Mouse (Mus musculus): Measurements from ENCODE around the gene Ankfy1. TPM values are rescaled to one million over a fixed set of nuclear protein-coding genes. Genes with fewer than 3 reads are reported as not detected.
A peak's percentile ranks its signal among the peaks of the same experiment; 100 is the strongest.

Gene Ankfy1
- 29.5 and 32.3 TPM in 2 replicates for polyA plus RNA-seq (2015; fragmentation: Nextera tagmentation; extraction: Ambion mirVana)

DNA sequence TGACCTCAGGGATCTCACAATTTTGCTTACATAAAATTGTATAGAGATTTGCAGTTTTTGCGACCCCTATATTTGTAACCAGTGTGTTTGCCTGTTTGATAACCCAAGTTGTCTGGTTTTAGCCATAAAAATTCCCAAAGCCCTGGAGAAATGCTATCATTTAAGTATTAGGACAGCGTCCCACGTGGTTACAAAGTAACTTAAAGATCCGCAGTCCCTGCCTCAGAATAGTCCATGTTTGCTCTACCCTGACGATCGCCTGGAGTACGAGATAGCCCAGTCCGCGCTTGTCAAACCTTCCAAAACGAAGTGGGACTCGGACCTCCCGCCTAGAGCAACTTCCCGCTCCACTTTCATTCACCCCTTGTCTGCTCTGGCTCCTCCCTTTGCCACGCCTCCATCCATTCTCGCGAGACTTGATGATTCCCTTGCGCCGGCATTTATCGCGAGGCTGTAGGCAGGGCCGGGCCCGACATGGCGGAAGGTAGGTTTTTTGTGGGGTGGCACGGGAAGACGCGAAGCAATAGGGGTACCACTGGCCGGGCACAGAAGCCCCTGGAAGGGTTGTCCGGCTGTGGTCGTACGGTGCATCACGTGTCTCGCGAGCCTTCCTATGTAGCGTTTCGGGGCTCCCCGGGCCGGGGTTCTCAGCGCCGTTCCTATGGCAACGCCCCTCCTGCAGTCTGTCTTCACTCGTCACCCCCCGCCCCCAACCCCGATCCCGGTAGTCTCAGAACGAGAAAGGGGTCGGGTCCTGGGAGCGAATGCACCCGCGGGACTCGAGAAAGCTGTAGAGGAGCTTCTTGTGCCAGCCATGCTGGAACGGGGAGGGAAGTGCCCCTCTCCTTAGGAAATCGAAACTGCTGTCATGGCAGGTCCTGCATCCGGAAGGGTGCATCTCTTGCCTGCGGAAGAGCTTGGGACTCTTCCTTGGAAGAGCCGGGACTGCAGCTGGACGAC, at the start of gene Ankfy1:
TSS of gene Ankfy1 (plus strand) at position 456 of the 960 bp plus-strand sequence.
- Histone ChIP-seq H3K9ac (ENCODE audit: low read depth, low read length) (peak within 1 kb of the TSS; percentile 86), H3K4me2 (ENCODE audit: low read length) (peak within 1 kb of the TSS; percentile 83), H3K9me3 (replicated peaks; ENCODE audit: control insufficient read depth, low read length, poor library complexity, severe bottlenecking) (no peaks in the 10 kb centered on the region), H3K4me1 (ENCODE audit: control insufficient read depth, insufficient read depth, low read length) (peaks cover 31% of the 10 kb centered on the region), H3K4me3 (ENCODE audit: low read depth, low read length) (peak within 1 kb of the TSS; percentile 86), H3K27me3 (ENCODE audit: control insufficient read depth, insufficient read depth, low read depth, low read length) (no peaks in the 10 kb centered on the region), H3K27ac (ENCODE audit: low read length) (peak within 1 kb of the TSS; percentile 91), H3K36me3 (ENCODE audit: control insufficient read depth, insufficient read depth, low read length) (no peaks in the 10 kb centered on the region)
- peak; percentile 97 for ATAC-seq
- under 1% methylated on average over 56 of the region's 56 CpGs for WGBS

DNA sequence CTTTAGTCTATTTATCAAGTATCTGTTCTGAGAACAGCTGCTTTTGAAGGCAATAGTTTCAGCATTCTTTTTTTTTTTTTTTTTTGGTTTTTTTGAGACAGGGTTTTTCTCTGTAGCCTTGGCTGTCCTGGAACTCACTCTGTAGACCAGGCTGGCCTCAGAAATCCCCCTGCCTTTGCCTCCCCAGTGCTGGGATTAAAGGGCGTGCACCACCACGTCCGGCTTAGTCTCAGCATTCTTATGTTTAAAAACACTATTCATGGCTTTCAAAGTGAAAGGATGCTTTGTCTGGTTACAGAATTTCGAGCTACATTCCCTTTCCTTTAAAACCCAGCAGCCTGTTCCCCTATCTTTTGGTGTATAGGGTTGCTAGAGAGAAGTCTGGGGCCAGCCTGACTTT, 47.1 kb upstream of the Ankfy1 start:
- Histone ChIP-seq H3K4me2 (ENCODE audit: low read length) (no peak overlapping the region), H3K27ac (ENCODE audit: low read length) (no peak overlapping the region), H3K9me3 (replicated peaks; ENCODE audit: control insufficient read depth, low read length, poor library complexity, severe bottlenecking) (no peaks in the 10 kb centered on the region), H3K9ac (ENCODE audit: low read depth, low read length) (no peak overlapping the region), H3K36me3 (ENCODE audit: control insufficient read depth, insufficient read depth, low read length) (no peaks in the 10 kb centered on the region), H3K4me1 (ENCODE audit: control insufficient read depth, insufficient read depth, low read length) (no peaks in the 10 kb centered on the region), H3K4me3 (ENCODE audit: low read depth, low read length) (no peak overlapping the region), H3K27me3 (ENCODE audit: control insufficient read depth, insufficient read depth, low read depth, low read length) (no peaks in the 10 kb centered on the region)
- ATAC-seq: no peak
- 14% methylated on average over 4 of the region's 4 CpGs for WGBS

DNA sequence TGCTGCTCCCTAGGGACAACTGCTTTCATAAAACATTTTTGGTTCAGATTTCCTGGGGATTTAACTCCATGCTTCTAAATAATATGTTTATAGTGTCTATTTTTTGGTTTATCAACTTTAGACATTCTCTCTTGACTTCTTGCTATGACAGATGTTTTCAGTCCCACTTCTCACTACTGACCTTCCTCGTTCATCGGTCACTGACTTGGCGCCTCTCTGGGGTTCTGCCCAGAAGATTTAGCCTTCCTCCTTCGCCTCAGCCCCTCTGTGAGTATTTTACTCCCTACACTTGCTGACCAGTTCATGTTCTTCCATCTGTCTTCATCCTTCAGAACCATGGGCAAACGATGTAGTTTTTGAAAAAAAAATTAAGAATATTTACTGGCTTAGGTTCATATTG, 44.4 kb upstream of the Ankfy1 start:
- no peak for ATAC-seq
- Histone ChIP-seq H3K9ac (ENCODE audit: low read depth, low read length) (no peak overlapping the region), H3K27ac (ENCODE audit: low read length) (no peak overlapping the region), H3K9me3 (replicated peaks; ENCODE audit: control insufficient read depth, low read length, poor library complexity, severe bottlenecking) (no peaks in the 10 kb centered on the region), H3K4me1 (ENCODE audit: control insufficient read depth, insufficient read depth, low read length) (no peaks in the 10 kb centered on the region), H3K4me3 (ENCODE audit: low read depth, low read length) (no peak overlapping the region), H3K4me2 (ENCODE audit: low read length) (no peak overlapping the region), H3K36me3 (ENCODE audit: control insufficient read depth, insufficient read depth, low read length) (no peaks in the 10 kb centered on the region), H3K27me3 (ENCODE audit: control insufficient read depth, insufficient read depth, low read depth, low read length) (no peaks in the 10 kb centered on the region)
- 96% methylated on average over 5 of the region's 5 CpGs for WGBS

DNA sequence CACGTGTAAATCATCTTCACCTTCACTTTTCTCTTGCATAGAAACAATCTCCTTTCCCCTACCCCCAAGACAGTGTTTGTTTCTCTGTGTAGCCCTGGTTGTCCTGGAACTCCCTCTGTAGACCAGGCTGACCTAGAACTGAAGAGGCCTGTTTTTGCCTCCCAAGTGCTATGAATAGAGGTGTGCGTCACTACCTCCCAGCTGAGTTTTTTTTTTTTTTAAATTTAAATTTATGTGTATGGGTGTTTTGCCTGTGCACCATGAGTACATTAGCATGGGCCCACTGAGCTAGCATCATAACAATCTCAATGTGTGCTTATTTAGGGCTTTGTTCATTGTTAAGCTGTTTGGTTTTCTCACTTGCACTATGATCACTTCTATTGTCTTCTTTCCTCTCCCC, 39.5 kb upstream of the Ankfy1 start:
- 85% methylated on average over 2 of the region's 2 CpGs for WGBS
- Histone ChIP-seq H3K4me1 (ENCODE audit: control insufficient read depth, insufficient read depth, low read length) (no peaks in the 10 kb centered on the region), H3K9me3 (replicated peaks; ENCODE audit: control insufficient read depth, low read length, poor library complexity, severe bottlenecking) (no peaks in the 10 kb centered on the region), H3K36me3 (ENCODE audit: control insufficient read depth, insufficient read depth, low read length) (no peaks in the 10 kb centered on the region), H3K4me2 (ENCODE audit: low read length) (no peak overlapping the region), H3K9ac (ENCODE audit: low read depth, low read length) (no peak overlapping the region), H3K4me3 (ENCODE audit: low read depth, low read length) (no peak overlapping the region), H3K27ac (ENCODE audit: low read length) (no peak overlapping the region), H3K27me3 (ENCODE audit: control insufficient read depth, insufficient read depth, low read depth, low read length) (no peaks in the 10 kb centered on the region)
- no peak for ATAC-seq

DNA sequence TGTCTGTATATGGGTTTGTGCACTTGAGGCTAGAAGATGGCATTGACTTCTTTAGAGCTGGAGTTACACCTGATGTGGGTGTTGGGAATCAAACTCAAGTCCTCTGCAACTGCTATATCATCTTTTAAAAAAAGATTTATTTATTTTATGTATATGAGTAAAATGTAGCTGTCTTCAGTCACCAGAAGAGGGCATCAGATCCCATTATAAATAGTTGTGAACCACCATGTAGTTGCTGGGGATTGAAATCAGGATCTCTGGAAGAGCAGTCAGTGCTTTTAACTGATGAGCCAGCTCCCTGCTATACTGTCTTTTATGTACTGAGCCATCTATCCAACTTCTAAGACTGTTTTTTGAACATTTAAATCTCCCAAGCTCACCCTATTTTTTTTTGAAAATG, 29.9 kb upstream of the Ankfy1 start:
- Histone ChIP-seq H3K4me3 (ENCODE audit: low read depth, low read length) (no peak overlapping the region), H3K36me3 (ENCODE audit: control insufficient read depth, insufficient read depth, low read length) (no peaks in the 10 kb centered on the region), H3K27ac (ENCODE audit: low read length) (no peak overlapping the region), H3K4me1 (ENCODE audit: control insufficient read depth, insufficient read depth, low read length) (no peaks in the 10 kb centered on the region), H3K9me3 (replicated peaks; ENCODE audit: control insufficient read depth, low read length, poor library complexity, severe bottlenecking) (no peaks in the 10 kb centered on the region), H3K4me2 (ENCODE audit: low read length) (no peak overlapping the region), H3K27me3 (ENCODE audit: control insufficient read depth, insufficient read depth, low read depth, low read length) (no peaks in the 10 kb centered on the region), H3K9ac (ENCODE audit: low read depth, low read length) (no peak overlapping the region)
- ATAC-seq: no peak

DNA sequence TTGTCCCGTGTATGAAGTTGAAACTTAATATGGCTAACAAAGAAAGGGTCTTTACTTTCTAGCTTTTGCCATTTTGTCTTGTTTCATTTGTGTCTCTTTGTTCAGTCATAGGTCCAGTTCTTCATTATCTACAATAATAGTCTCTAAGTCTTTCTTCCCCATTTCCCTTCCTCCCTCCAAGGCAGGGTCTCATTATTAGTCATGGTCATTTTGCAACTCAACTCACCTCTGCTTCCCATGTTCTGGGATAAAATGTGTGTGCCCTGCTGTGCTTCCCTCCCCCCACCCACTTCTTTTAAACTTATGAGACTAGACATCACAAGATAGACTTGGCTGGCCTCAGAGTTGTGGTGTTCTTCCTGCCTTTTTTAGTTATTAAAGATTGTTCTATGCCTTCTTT, 29.4 kb upstream of the Ankfy1 start:
- Histone ChIP-seq H3K4me1 (ENCODE audit: control insufficient read depth, insufficient read depth, low read length) (no peaks in the 10 kb centered on the region), H3K36me3 (ENCODE audit: control insufficient read depth, insufficient read depth, low read length) (no peaks in the 10 kb centered on the region), H3K4me3 (ENCODE audit: low read depth, low read length) (no peak overlapping the region), H3K9me3 (replicated peaks; ENCODE audit: control insufficient read depth, low read length, poor library complexity, severe bottlenecking) (no peaks in the 10 kb centered on the region), H3K4me2 (ENCODE audit: low read length) (no peak overlapping the region), H3K9ac (ENCODE audit: low read depth, low read length) (no peak overlapping the region), H3K27ac (ENCODE audit: low read length) (no peak overlapping the region), H3K27me3 (ENCODE audit: control insufficient read depth, insufficient read depth, low read depth, low read length) (no peaks in the 10 kb centered on the region)
- ATAC-seq: no peak
- 100% methylated on average over 1 of the region's 1 CpGs for WGBS

DNA sequence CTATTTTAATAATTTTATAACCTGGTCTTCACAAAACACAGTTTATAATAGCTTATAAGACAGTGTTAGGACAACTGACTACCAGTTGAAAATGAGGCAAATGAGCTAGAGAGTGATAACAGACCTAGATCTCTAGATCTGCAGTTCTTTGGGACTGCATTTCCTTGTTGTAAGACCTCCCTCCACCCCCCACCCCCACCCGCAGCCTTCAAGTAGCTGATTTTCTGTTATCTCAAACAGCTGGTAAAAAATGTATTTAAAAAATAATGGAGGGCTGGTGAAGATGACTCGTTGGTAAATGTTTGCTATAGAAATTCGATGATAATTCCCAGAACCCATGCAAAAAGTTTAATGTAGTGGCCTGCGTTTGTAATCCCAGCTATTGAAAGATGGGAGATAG, 25.2 kb upstream of the Ankfy1 start:
- no peaks in the 10 kb centered on the region for H3K9me3 ChIP-seq (replicated peaks; ENCODE audit: control insufficient read depth, low read length, poor library complexity, severe bottlenecking)
- 94% methylated on average over 4 of the region's 4 CpGs for WGBS
- ATAC-seq: no peak

DNA sequence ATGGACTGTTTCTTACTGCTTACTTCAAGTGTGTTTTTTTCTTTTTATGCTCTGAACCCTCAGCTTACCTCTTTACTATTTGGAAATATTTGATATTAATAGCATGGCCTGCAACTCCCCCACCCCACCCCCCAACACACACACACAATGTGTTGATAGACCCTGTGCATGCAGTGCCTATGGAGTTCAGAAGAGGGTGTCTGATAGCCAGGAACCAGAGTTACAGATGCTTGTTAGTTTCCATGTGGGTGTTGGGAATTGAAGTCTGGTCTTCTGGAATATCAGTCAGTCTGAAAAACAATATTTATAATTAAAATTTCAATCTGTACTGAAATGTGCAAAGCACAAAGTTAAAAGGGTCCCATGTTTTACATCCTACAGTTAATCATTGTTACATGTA, 19.2 kb upstream of the Ankfy1 start:
- Histone ChIP-seq H3K4me2 (ENCODE audit: low read length) (no peak overlapping the region), H3K4me3 (ENCODE audit: low read depth, low read length) (no peak overlapping the region), H3K9ac (ENCODE audit: low read depth, low read length) (no peak overlapping the region)

More for the DNA sequence above, 25.2 kb upstream of the Ankfy1 start:
- H3K4me3 ChIP-seq (ENCODE audit: low read depth, low read length): no peak overlapping the region
- no peaks in the 10 kb centered on the region for H3K4me1 ChIP-seq (ENCODE audit: control insufficient read depth, insufficient read depth, low read length)
- no peak overlapping the region for H3K27ac ChIP-seq (ENCODE audit: low read length)
- no peaks in the 10 kb centered on the region for H3K27me3 ChIP-seq (ENCODE audit: control insufficient read depth, insufficient read depth, low read depth, low read length)
- no peak overlapping the region for H3K4me2 ChIP-seq (ENCODE audit: low read length)
- H3K36me3 ChIP-seq (ENCODE audit: control insufficient read depth, insufficient read depth, low read length): no peaks in the 10 kb centered on the region
- no peak overlapping the region for H3K9ac ChIP-seq (ENCODE audit: low read depth, low read length)

DNA sequence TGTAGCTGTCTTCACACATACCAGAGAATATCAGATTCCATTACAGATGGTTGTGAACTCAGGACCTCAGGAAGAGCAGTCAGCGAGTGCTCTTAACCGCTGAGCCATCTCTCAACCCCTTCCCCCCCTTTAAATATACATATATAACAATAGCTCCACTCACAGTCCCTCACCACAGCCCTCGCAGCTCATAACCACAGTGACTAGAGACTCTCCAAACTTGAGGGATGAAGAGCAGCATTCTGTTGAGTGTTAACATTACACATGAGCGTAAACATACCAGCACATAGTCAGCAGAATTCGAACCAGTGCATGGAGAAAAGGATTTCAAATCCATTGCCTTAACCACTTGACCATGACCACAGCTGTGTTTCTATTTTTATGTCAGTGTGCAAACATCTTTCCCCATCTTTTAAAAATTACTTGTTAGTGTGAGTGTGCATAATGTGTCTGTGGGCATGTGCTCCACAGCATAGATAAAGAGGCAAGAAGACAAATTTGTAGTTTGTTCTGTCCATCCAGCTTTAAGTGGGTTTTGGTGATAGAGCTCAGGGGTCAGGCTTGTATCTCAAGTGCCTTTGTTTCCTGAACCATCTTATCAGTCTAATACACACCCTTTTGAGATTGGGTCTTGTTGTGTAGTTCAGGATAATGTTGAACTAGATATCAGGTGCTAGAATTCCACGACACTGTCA, 18.4 kb upstream of the Ankfy1 start:
- Histone ChIP-seq H3K4me2 (ENCODE audit: low read length) (no peak overlapping the region), H3K27ac (ENCODE audit: low read length) (no peak overlapping the region), H3K27me3 (ENCODE audit: control insufficient read depth, insufficient read depth, low read depth, low read length) (no peaks in the 10 kb centered on the region), H3K36me3 (ENCODE audit: control insufficient read depth, insufficient read depth, low read length) (no peaks in the 10 kb centered on the region), H3K9ac (ENCODE audit: low read depth, low read length) (no peak overlapping the region), H3K4me1 (ENCODE audit: control insufficient read depth, insufficient read depth, low read length) (no peaks in the 10 kb centered on the region), H3K4me3 (ENCODE audit: low read depth, low read length) (no peak overlapping the region), H3K9me3 (replicated peaks; ENCODE audit: control insufficient read depth, low read length, poor library complexity, severe bottlenecking) (no peaks in the 10 kb centered on the region)
- WGBS: 86% methylated on average over 6 of the region's 6 CpGs
- ATAC-seq: no peak

More for the DNA sequence above, 19.2 kb upstream of the Ankfy1 start:
- no peaks in the 10 kb centered on the region for H3K36me3 ChIP-seq (ENCODE audit: control insufficient read depth, insufficient read depth, low read length)
- H3K4me1 ChIP-seq (ENCODE audit: control insufficient read depth, insufficient read depth, low read length): no peaks in the 10 kb centered on the region
- H3K9me3 ChIP-seq (replicated peaks; ENCODE audit: control insufficient read depth, low read length, poor library complexity, severe bottlenecking): no peaks in the 10 kb centered on the region
- no peak for ATAC-seq
- no peaks in the 10 kb centered on the region for H3K27me3 ChIP-seq (ENCODE audit: control insufficient read depth, insufficient read depth, low read depth, low read length)
- no peak overlapping the region for H3K27ac ChIP-seq (ENCODE audit: low read length)

All from midbrain, embryonic 16.5 days (tissue).